Mouse (Mus musculus) MEL (cell line): ENCODE data around the gene Tsc2. TPM values are rescaled to one million over a fixed set of nuclear protein-coding genes. Genes with fewer than 3 reads are reported as not detected.

ENCODE experiments used
- DNase-seq: peaks from one replicate; pipeline ENCODE4 v3.0.0; 2011; ENCODE audit warnings: low read depth, low spot score
- H3K27ac ChIP-seq: 2 replicates; pipeline ENCODE4 v1.5.1; 2012; ENCODE audit warnings: low read depth, mild to moderate bottlenecking, control low read depth, low read length, moderate library complexity; ENCODE audit not compliant: control insufficient read depth
- H3K27me3 ChIP-seq, 2 experiments: fragments of 150-350 bp in 1 of 2; sonication (generic) in 1 of 2; 2 replicates each; pipeline ENCODE4 v1.6.1; 2012; ENCODE audit warnings: low read length in 2 of 2, mild to moderate bottlenecking in 2 of 2, improper control_type of control experiment in 1 of 2, moderate library complexity in 1 of 2; ENCODE audit not compliant: insufficient read depth in 2 of 2, control insufficient read depth in 1 of 2
- H3K36me3 ChIP-seq, 2 experiments: 2 replicates each; pipeline ENCODE4 v1.6.1; 2012 to 2014; ENCODE audit warnings: low read length in 2 of 2, improper control_type of control experiment in 1 of 2, inconsistent platforms in 1 of 2, mild to moderate bottlenecking in 1 of 2; ENCODE audit not compliant: insufficient read depth in 2 of 2, control insufficient read depth in 1 of 2
- H3K4me1 ChIP-seq, 2 experiments: fragments of 150-350 bp in 1 of 2; sonication (generic) in 1 of 2; 2 replicates each; pipeline ENCODE4 v1.6.1; 2012; ENCODE audit warnings: low read length in 2 of 2, improper control_type of control experiment in 1 of 2, mild to moderate bottlenecking in 1 of 2; ENCODE audit not compliant: insufficient read depth in 2 of 2, control insufficient read depth in 1 of 2
- H3K4me3 ChIP-seq, 2 experiments: fragments of 150-350 bp in 1 of 2; sonication (generic) in 1 of 2; 2 replicates each; pipeline ENCODE4 v1.5.1; 2012; ENCODE audit warnings: low read depth in 2 of 2, low read length in 2 of 2, mild to moderate bottlenecking in 2 of 2, moderate library complexity in 2 of 2, control low read depth in 1 of 2, improper control_type of control experiment in 1 of 2; ENCODE audit not compliant: control insufficient read depth in 1 of 2, insufficient read depth in 1 of 2
- H3K79me2 ChIP-seq: 2 replicates; pipeline ENCODE4 v1.6.1; 2012; ENCODE audit warnings: mild to moderate bottlenecking, low read length, moderate library complexity; ENCODE audit not compliant: control insufficient read depth, poor library complexity, insufficient read depth
- H3K9ac ChIP-seq: 2 replicates; pipeline ENCODE4 v1.6.1; 2012; ENCODE audit warnings: low read depth, mild to moderate bottlenecking, control low read depth, low read length, moderate library complexity; ENCODE audit not compliant: control insufficient read depth, poor library complexity, severe bottlenecking
- H3K9me3 ChIP-seq: fragments of 150-350 bp; sonication (generic); replicated peaks from 2 replicates; pipeline ENCODE4 v1.6.1; 2012; ENCODE audit warnings: mild to moderate bottlenecking, low read length, improper control_type of control experiment, moderate library complexity; ENCODE audit not compliant: insufficient read depth
- CHD1 ChIP-seq: IDR thresholded peaks from 2 replicates; pipeline ENCODE4 v1.6.1; 2012; ENCODE audit warnings: low read depth, mild to moderate bottlenecking, inconsistent platforms, low read length, improper control_type of control experiment
- ELF1 ChIP-seq: IDR thresholded peaks from 2 replicates; pipeline ENCODE4 v1.6.1; 2014; ENCODE audit warnings: low read depth, mild to moderate bottlenecking, inconsistent platforms, low read length, improper control_type of control experiment, moderate library complexity
- ETS1 ChIP-seq: IDR thresholded peaks from 2 replicates; pipeline ENCODE4 v1.6.1; 2012; ENCODE audit warnings: low read depth, mild to moderate bottlenecking, inconsistent platforms, low read length, improper control_type of control experiment, moderate library complexity
- GABPA ChIP-seq: IDR thresholded peaks from 2 replicates; pipeline ENCODE4 v1.6.1; 2012; ENCODE audit warnings: low read depth, mild to moderate bottlenecking, inconsistent platforms, low read length, improper control_type of control experiment, moderate library complexity
- JUND ChIP-seq: IDR thresholded peaks from 2 replicates; pipeline ENCODE4 v1.6.1; 2011; ENCODE audit warnings: low read depth, mild to moderate bottlenecking, improper control_type of control experiment, low read length
- MAZ ChIP-seq: IDR thresholded peaks from 2 replicates; pipeline ENCODE4 v1.6.1; 2012; ENCODE audit warnings: low read depth, mild to moderate bottlenecking, inconsistent platforms, low read length, improper control_type of control experiment
- MYC ChIP-seq: IDR thresholded peaks from 2 replicates; pipeline ENCODE4 v1.6.1; 2011; ENCODE audit warnings: low read depth, mild to moderate bottlenecking, low read length, improper control_type of control experiment, moderate library complexity
- NELFE ChIP-seq: IDR thresholded peaks from 2 replicates; pipeline ENCODE4 v1.6.1; 2011; ENCODE audit warnings: low read depth, low read length, improper control_type of control experiment
- NRF1 ChIP-seq: IDR thresholded peaks from 2 replicates; pipeline ENCODE4 v1.6.1; 2014; ENCODE audit warnings: low read depth, mild to moderate bottlenecking, inconsistent platforms, low read length, improper control_type of control experiment, moderate library complexity; ENCODE audit not compliant: poor library complexity, insufficient read depth, severe bottlenecking
- RAD21 ChIP-seq: IDR thresholded peaks from 2 replicates; pipeline ENCODE4 v1.6.1; 2011; ENCODE audit warnings: mild to moderate bottlenecking, low read depth, low read length, improper control_type of control experiment
- SIN3A ChIP-seq: IDR thresholded peaks from 2 replicates; pipeline ENCODE4 v1.6.1; 2012; ENCODE audit warnings: low read length, improper control_type of control experiment, inconsistent platforms
- TBP ChIP-seq: IDR thresholded peaks from 2 replicates; pipeline ENCODE4 v1.8.0; 2011; ENCODE audit warnings: low read depth, low read length, improper control_type of control experiment
- TCF12 ChIP-seq: IDR thresholded peaks from 2 replicates; pipeline ENCODE4 v1.6.1; 2014; ENCODE audit warnings: low read depth, mild to moderate bottlenecking, inconsistent platforms, low read length, improper control_type of control experiment, moderate library complexity
- USF1 ChIP-seq: IDR thresholded peaks from 2 replicates; pipeline ENCODE4 v1.6.1; 2014; ENCODE audit warnings: low read depth, mild to moderate bottlenecking, inconsistent platforms, low read length, improper control_type of control experiment, moderate library complexity
- ZNF384 ChIP-seq: IDR thresholded peaks from 2 replicates; pipeline ENCODE4 v1.6.1; 2012; ENCODE audit warnings: low read depth, mild to moderate bottlenecking, inconsistent platforms, low read length, improper control_type of control experiment
- polyA plus RNA-seq, 2 experiments: library from polyadenylated mRNA; stranded (reverse) in 1 of 2; unstranded in 1 of 2; fragments of >175 nt in 1 of 2; fragments of >200 nt in 1 of 2; gene quantifications; 2 replicates each; pipeline versions ENCODE4 v1.2.1 to v1.2.4; 2012; ENCODE audit warnings: low replicate concordance in 2 of 2, low read depth in 1 of 2; ENCODE audit not compliant: insufficient read length in 2 of 2, insufficient read depth in 1 of 2, missing spikeins in 1 of 2
- total RNA-seq: library from RNA; depleted of rRNA; stranded (reverse); fragments of 300-350 nt; gene quantifications from 2 replicates; pipeline ENCODE4 v1.2.3, GENCODE M21; 2012

Tsc2 gene
- total and polyA plus RNA-seq, 3 experiments = 48.8 to 99.2 TPM; not detected in 1

DNA sequence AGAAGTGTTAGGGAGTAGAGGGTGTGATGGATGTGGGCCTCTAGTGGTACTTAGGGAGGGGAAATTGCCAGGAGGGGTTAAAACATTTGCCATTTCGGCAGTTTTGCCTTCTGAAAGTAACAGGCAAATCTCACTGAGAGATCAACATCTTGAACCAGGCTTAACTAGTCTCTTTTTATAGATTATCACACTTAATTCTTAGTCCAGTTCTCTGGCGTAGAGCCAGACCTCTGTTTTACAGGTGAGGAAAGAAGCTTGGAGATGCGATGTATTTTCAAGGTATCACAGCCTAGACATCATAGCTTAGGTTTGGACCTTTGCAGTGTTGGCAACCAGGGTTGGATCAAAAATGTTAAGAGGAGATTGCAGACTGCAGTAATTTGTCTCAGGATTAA is 81.4 kb downstream of the Tsc2 start:
- Histone ChIP-seq H3K36me3 (peaks cover 0 to 8% of the 10 kb centered on the region in 2 experiments; a peak in 1 of 4 replicates), H3K9me3 (no peaks in the 10 kb centered on the region), H3K79me2 (peaks cover 7% of the 10 kb centered on the region), H3K4me1 (peaks cover 2 to 7% of the 10 kb centered on the region in 2 experiments; a peak in 3 of 4 replicates), H3K4me3 (peak overlapping the region; percentile 67 to 83), H3K9ac (peak overlapping the region; percentile 84), H3K27me3 (no peaks in the 10 kb centered on the region), H3K27ac (no peak overlapping the region)
- no peak for TF ChIP-seq NRF1
- no peak for TF ChIP-seq TCF12
- no peak for TF ChIP-seq USF1
- no peak for TF ChIP-seq TBP
- TF ChIP-seq MYC = no peak
- TF ChIP-seq JUND = no peak
- no peak for TF ChIP-seq ELF1
- TF ChIP-seq ETS1 = no peak
- TF ChIP-seq CHD1 = no peak
- TF ChIP-seq RAD21 = no peak
- peak; percentile 14 for DNase-seq

DNA sequence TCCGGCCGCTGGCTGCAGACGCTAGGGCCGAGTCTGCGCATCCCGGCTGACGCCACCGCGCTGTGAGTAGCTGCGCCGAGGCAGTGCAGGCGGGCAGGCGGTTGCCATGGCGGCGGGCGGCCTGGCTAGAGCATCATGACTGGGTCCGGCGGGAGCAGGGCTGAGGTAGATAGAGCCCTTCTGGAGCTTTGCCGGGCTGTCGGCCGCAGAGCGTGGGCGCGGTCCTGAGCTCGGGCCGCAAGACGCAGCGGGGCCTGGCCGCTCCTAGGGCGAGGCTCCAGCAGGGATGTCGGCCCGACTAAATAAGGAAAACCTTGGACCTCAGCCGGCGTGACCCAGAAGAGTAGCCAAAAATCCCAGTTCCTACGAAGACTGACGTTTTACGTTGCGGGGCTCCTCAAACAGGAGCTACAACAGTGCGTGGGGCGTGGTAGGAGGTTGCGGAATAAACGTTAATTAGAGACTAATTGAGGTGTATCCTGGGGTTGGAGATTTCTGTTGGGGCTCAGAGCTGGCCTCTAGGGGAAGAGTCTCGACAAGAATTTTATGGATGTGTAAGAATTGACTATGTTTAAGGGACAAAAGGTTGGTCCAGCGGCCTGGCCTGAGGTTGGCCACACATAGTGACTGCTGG is 81.9 kb downstream of the Tsc2 start:
- H3K4me3 ChIP-seq = peak overlapping the region; percentile 67 to 83
- 0 out of 2 replicates have a peak, but pooled peaks have one; percentile 12 for TF ChIP-seq TCF12
- no peak for TF ChIP-seq GABPA
- no peak for TF ChIP-seq NELFE
- TF ChIP-seq SIN3A = peak; percentile 54; the same call in 1 of the 2 replicates
- TF ChIP-seq CHD1 = no peak
- no peak for TF ChIP-seq ZNF384
- TF ChIP-seq ELF1 = 0 out of 2 replicates have a peak, but pooled peaks have one; percentile 7
- TF ChIP-seq NRF1 = peak; percentile 59; the same call in 1 of the 2 replicates
- no peak for TF ChIP-seq MAZ
- no peaks in the 10 kb centered on the region for H3K9me3 ChIP-seq
- H3K79me2 ChIP-seq = peaks cover 7% of the 10 kb centered on the region
- no peaks in the 10 kb centered on the region for H3K27me3 ChIP-seq
- H3K4me1 ChIP-seq = peaks cover 2 to 7% of the 10 kb centered on the region in 2 experiments; a peak in 3 of 4 replicates
- DNase-seq = peak; percentile 79
- H3K27ac ChIP-seq = peak overlapping the region; percentile 33; the same call in 1 of the 2 replicates
- peak overlapping the region; percentile 84 for H3K9ac ChIP-seq
- peaks cover 0 to 8% of the 10 kb centered on the region in 2 experiments; a peak in 1 of 4 replicates for H3K36me3 ChIP-seq
